Mouse (Mus musculus) layer of hippocampus, adult 8-10 months (tissue): ENCODE results near the gene 2010111I01Rik. TPM values are rescaled to one million over a fixed set of nuclear protein-coding genes. Genes with fewer than 3 reads are reported as not detected.
"Not testable (repeated sequence)": the region's sequence is repeated elsewhere in the genome, so short reads cannot be mapped to it uniquely, and the experiment has no call there.

Experiments used
- DNase-seq, 2 experiments: peaks; one replicate each; pipeline ENCODE4 v3.0.0; 2022; ENCODE audit warnings: low spot score in 2 of 2
- total RNA-seq, 4 experiments: library from RNA; stranded (reverse); gene quantifications; 2 replicates each; pipeline ENCODE4 v1.2.4; 2022

2010111I01Rik gene
- total RNA-seq, 4 experiments from 2014 or later, result 91.6 to 105 (median 95.4) TPM

- DNase-seq, result no peak
These were observed 344.9 kb downstream of the 2010111I01Rik start for GRCm38 (mm10) chr13:63309563-63309962.

GRCm38 (mm10) chr13:63311156-63311555, 346.5 kb downstream of the 2010111I01Rik start:
- DNase-seq, result no peak

DNA sequence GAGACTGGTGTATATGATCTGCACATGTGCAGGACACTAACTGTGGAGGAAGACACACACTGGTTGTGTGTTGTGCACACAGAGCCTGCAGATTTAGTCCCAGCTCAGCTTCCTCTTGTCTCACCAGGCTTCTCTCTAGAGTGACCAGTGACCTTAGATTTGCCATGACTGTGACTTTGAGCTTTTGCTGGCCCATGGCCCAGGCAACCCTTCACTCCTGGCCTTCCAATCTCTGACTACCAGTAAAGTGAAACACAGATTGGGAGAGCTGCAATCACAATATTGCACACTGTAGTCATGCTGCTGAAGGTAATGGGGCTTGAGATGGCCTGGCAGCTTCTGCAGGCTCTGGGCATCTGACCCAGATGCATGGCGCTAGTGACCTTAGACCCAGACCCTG, 348.6 kb downstream of the 2010111I01Rik start:
- no peak for DNase-seq

GRCm38 (mm10) chr13:63313748-63314607, 349.3 kb downstream of the 2010111I01Rik start:
- no peak for DNase-seq

DNA sequence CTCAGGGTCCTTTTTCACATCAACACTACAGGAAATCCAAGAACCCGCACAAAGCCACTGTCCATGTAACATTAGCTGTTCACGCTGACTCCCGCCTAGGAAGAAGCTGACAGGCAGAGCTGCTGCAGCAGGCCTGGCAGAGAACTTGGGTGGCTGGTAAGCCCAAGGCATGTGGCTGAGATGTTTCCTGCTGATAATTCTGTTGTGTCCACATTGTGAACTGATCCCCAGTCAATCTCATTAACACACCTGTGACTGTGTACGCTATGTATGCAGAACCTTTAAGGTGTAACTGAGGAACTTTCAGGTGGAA, 349.9 kb downstream of the 2010111I01Rik start:
- DNase-seq, result no peak

GRCm38 (mm10) chr13:63315111-63315510, 350.4 kb downstream of the 2010111I01Rik start:
- DNase-seq, result not testable (repeated sequence)

DNA sequence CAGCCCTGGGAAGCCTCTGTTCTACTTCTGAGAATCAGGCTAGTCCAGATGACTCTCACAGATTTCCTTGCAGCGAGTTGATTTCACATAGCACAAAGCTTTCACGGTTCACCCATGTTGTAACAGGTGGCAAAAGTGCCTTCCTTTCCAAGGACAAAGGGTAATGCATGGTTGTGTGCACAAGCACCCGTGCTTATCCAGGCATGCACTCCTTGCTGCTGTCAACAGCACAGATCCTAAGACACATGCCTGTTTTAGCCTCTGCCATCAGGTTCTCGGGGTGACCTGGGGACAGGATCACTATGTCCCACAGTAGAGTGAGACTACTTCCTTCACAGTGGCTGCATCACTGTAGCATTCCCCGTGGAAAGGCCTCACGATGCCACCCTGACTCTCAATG, 351.1 kb downstream of the 2010111I01Rik start:
- DNase-seq, result no peak

DNA sequence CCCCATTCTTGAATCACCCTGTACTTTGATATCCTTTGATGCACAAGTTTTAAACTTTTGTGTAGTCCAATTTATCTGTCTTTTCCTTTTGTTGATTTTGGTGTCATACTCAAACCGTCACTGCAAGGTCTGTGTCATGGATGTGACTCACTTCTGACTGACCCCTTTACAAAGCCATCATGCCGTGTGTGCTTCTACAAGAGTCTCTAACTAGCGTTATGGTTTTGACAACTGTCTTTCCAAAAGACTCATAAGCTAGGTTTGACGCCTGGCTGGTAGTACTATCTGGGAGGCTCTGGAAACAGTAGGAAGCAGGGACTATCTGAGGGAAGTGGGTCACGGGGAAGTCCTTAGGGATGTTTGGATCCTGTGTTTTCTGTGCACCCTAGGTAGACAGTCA, 351.7 kb downstream of the 2010111I01Rik start:
- DNase-seq, result no peak

- peak; percentile 52 to 71 for DNase-seq
These were observed 353.0 kb downstream of the 2010111I01Rik start for GRCm38 (mm10) chr13:63317681-63318104.

- no peak for DNase-seq
These were observed 355.1 kb downstream of the 2010111I01Rik start for GRCm38 (mm10) chr13:63319814-63320213.

- DNase-seq, result no peak
These were observed 357.0 kb downstream of the 2010111I01Rik start for GRCm38 (mm10) chr13:63321689-63322088.

DNA sequence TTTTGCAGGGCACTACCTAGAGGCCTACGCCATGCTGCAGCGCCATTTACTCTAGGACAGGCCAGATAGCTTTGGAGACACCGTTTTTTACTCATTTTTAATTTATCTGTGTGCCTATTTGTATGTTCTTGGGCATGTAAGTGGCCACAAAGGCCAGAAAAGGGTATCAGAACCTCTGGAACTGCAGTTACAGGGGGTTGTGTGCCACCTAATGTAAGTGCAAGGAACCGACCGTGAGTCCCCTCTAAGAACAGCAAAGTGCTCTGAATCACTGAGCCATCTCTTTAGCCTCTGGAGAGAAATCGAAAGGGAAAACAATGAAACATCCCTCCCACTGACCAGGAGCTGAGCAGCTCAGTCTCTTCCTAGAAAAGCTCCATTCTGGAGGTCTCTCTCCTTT, 358.1 kb downstream of the 2010111I01Rik start:
- DNase-seq, result no peak

DNA sequence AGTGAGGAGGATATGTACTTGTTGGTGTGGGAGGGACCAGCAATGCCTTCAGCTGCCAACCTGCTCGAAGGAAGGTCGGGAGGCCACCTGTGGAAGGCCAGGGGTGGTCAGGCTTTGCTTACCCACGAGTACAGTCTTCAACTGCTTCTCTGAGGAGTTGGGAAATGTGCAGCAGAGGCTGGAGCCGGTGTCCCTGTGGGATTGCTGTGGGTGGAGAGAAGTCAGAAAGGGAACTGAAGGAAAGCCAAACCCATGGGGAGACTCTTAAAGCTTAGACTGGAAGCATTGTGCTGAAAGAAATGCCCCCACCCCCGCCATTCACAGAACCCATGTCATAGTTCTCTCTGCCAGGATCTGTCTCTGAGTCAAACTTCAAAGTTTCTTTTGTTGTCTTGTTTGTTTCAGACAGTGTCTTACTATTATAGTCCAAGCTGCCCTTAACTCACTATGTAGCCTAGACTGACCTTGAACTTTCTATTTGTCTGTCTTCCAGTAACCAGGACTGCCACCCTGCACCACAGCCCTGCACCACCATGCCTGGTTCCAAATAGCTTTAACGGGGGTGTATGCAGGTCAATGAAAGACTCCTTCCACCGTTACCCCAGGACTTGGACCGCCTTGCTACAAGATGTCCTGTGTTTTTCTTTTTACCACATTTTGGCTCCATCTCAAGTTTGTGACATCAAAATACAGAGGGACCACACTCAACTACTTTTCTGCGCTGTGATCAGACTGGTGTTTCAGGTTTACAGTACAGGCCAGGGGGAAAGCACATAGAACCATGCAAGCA, 358.8 kb downstream of the 2010111I01Rik start:
- no peak for DNase-seq

GRCm38 (mm10) chr13:63324311-63324710, 359.6 kb downstream of the 2010111I01Rik start:
- DNase-seq, result no peak

- DNase-seq, result no peak
These were observed 360.5 kb downstream of the 2010111I01Rik start for GRCm38 (mm10) chr13:63324978-63325848.

DNA sequence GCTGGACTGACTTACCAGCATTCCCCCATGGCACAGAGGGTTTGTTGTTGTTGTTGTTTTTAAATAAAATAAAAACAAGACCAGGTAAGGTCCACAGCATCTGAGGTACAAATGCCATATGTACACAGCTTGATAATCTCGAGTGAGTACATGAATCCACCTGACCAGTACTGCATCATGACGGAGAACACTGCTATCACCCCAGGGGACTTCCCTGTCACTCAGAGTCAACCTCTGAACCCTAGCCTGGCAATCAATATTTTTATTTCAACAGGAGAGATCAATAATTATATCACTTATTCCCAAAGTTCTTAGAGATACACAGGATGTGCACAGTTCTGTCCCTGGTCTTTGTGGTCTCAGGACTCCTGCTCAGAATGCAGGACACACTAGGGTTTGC, 361.3 kb downstream of the 2010111I01Rik start:
- no peak for DNase-seq

DNA sequence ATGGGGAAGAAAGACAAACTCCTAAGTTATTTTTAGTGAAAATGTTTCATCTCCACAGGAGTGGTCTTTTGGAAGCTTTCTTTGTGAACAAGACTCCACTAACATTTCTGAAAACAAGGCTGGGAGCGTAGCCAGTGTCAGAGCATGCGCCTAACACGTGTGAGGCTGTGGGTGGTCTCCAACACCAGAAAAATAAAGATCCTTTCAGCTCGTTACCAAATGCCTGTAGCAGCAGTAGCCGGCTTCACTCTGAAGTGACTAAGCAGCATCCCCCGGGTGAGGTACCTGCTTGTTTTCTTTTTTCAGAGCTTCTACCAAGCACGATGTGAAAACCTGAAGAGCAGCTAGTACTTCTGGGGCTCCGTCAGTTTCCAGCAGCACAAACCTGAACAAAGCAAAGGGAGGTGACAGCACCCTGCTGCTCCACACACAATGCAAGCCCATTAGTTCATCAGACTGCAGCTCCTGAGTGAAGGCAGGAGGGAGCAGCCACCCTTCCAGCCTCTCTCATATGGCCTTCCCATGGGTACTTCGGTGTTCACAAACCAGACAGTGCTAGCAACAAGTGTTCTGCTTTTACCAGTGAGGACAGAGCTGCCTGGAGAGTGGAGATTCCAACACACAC, 365.7 kb downstream of the 2010111I01Rik start:
- peak; percentile 60 to 74 for DNase-seq

DNA sequence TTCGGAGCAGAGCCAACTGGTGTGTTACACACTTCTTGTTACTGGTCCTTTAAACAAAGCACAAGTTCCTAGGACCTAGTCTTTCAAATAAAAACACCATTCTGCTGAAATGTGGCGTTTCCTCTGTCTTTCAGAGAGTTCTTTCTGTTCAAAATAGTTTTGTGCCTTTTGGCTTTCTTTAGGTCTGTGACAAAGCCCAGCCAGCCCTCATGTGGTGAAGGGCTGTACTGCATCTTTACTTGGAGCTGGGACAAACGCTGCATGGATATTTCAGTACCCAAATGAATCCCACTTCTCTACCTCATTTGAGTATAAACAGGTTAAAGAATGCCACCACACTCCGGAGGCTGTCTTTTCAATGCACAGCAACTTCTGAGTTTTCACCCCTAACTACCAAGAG, 366.7 kb downstream of the 2010111I01Rik start:
- peak in 1 of 2 experiments; percentile 78 for DNase-seq

- DNase-seq, result peak in 1 of 2 experiments; percentile 77
These were observed 368.0 kb downstream of the 2010111I01Rik start for GRCm38 (mm10) chr13:63332576-63333300.

DNA sequence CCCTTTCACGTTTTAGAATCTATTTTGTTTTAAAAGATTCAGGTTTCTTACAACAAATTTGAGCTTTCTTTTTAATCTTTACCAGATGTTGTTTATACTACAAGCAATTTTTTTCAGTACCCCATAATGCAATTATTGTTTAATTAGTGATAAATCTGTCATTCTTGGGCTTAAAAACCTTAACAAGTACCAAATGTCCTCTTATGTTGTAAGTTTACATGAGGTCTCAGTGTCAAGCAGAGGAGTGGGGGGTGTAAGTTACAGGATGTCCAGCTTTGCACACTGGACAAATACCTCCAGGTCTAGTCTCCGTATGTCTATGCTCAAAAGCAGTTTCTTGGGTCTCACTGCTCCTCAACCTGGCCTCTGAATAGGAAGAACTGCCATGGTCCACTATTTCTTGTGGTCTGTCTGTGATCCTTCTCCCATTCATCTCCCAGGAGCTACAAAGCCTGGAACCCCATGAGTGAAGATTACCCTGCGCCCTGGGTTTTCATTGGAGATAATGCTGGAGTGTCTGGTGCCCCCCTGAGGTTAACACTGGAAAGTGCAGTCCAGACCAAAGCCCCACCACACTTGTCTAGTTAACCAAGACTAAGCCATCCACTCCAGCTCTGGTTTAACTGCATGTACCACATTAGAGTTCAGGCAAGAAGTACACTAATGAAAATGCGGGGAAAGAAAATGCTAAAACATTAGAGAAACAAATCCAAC, 370.9 kb downstream of the 2010111I01Rik start:
- peak in 1 of 2 experiments; percentile 48 for DNase-seq
